Comparison of ENCODE assay signal across 26 mouse cellular contexts in the genomic region with DNA sequence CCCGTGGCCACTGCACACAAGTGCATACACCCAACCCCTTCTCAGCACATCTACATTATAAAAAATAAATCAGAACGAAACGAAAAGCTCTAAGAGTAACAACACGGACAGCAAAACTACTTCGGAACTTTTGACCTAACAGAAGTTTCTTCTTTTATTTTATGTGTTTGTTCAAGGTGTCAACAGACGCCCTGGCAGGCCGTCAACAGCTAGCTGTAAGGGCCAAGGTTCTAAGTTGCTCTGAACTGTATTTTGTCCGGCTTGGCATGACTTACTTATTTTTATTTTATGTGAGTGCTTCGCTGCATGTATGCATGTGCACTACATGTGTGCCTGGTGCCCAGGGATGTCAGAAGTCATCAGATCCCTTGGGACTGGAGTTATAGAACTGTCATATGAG.
"Had no signal": no experiment of that assay in that cellular context is flagged by ENCODE, and none has a peak within 500 bp of the region (broad histone marks: within the 10 kb centered on the region; RNA-seq: fewer than 3 reads in every experiment).

No protein-coding gene starts in this region.

- DNase-seq: gastrocnemius, adult 2 months; gastrocnemius, postnatal 10 days; gastrocnemius, postnatal 25 days; heart, adult 18-20 months; heart, postnatal 4 days; kidney, adult 18-20 months; kidney, adult 9 months; kidney, postnatal 25 days; kidney, postnatal 4 days; liver had no signal

- H3K4me3 ChIP-seq: gastrocnemius, adult 2 months; heart, embryonic 10.5 days; heart, embryonic 12.5 days; hindbrain, embryonic 10.5 days; hindbrain, embryonic 12.5 days; intestine, embryonic 15.5 days; kidney, embryonic 15.5 days; layer of hippocampus, adult 2 months; left cerebral cortex, adult 2 months; limb, embryonic 10.5 days; limb, embryonic 12.5 days had no signal

- ATAC-seq: hindbrain, embryonic 16.5 days; inflammation-experienced regulatory T-cells, adult 6 months; intestine, embryonic 15.5 days; intestine, postnatal 0 days had no signal

- H3K27ac ChIP-seq: gastrocnemius, adult 2 months; heart, embryonic 10.5 days; hindbrain, embryonic 10.5 days; hindbrain, embryonic 12.5 days; hindbrain, embryonic 14.5 days; intestine, embryonic 15.5 days; kidney, embryonic 15.5 days; kidney, postnatal 0 days; layer of hippocampus, adult 2 months; left cerebral cortex, adult 2 months; limb, embryonic 10.5 days; limb, embryonic 12.5 days had no signal

- H3K36me3 ChIP-seq: heart, embryonic 10.5 days; heart, embryonic 12.5 days; hindbrain, embryonic 10.5 days; hindbrain, embryonic 12.5 days; intestine, embryonic 15.5 days; kidney, embryonic 15.5 days; limb, embryonic 10.5 days; limb, embryonic 12.5 days had no signal

- H3K9me3 ChIP-seq: heart, embryonic 10.5 days; heart, embryonic 12.5 days; hindbrain, embryonic 10.5 days; hindbrain, embryonic 12.5 days; intestine, embryonic 15.5 days; kidney, embryonic 15.5 days; limb, embryonic 10.5 days; limb, embryonic 12.5 days had no signal

- H3K27me3 ChIP-seq: heart, embryonic 12.5 days; hindbrain, embryonic 12.5 days; intestine, embryonic 15.5 days; kidney, embryonic 15.5 days; limb, embryonic 12.5 days had no signal

- H3K4me2 ChIP-seq: heart, embryonic 12.5 days; hindbrain, embryonic 12.5 days; hindbrain, embryonic 14.5 days; intestine, embryonic 15.5 days; kidney, embryonic 15.5 days; limb, embryonic 12.5 days; liver, embryonic 11.5 days had no signal

- H3K4me1 ChIP-seq: heart, embryonic 10.5 days; heart, embryonic 12.5 days; hindbrain, embryonic 10.5 days; hindbrain, embryonic 12.5 days; intestine, embryonic 15.5 days; limb, embryonic 10.5 days; limb, embryonic 12.5 days had no signal

- H3K9ac ChIP-seq: heart, embryonic 12.5 days; hindbrain, embryonic 12.5 days; hindbrain, embryonic 14.5 days; intestine, embryonic 15.5 days; kidney, embryonic 15.5 days; limb, embryonic 12.5 days had no signal
